Mouse (Mus musculus) cerebellum, adult 2 months (tissue): ENCODE measurements around the gene Sin3a. TPM values are rescaled to one million over a fixed set of nuclear protein-coding genes. Genes with fewer than 3 reads are reported as not detected.
A peak's percentile ranks its signal among the peaks of the same experiment; 100 is the strongest.

Experiments
- DNase-seq, 2 experiments: peaks; one replicate each; pipeline ENCODE4 v3.0.0; 2021
- H3K27ac ChIP-seq: fragments of 200-500 bp; 2 replicates; pipeline ENCODE4 v1.5.1; 2012; ENCODE audit warnings: low read length, control low read depth, inconsistent platforms; ENCODE audit not compliant: insufficient read depth
- H3K27me3 ChIP-seq: fragments of 200-500 bp; 2 replicates; pipeline ENCODE4 v1.6.1; 2012; ENCODE audit warnings: inconsistent platforms, mild to moderate bottlenecking, low read length, moderate library complexity; ENCODE audit not compliant: control insufficient read depth, insufficient read depth
- H3K4me1 ChIP-seq: fragments of 200-500 bp; 2 replicates; pipeline ENCODE4 v1.6.1; 2011; ENCODE audit warnings: low read length; ENCODE audit not compliant: control insufficient read depth, insufficient read depth
- H3K4me3 ChIP-seq: fragments of 200-500 bp; replicated peaks from 2 replicates; pipeline ENCODE3; 2011; ENCODE audit warnings: mild to moderate bottlenecking, low read depth, low read length, control low read depth; ENCODE audit not compliant: insufficient read depth
- CTCF ChIP-seq: fragments of 200-500 bp; IDR thresholded peaks from 2 replicates; pipeline ENCODE4 v1.5.1; 2011; ENCODE audit warnings: low read depth, mild to moderate bottlenecking, control low read depth, low read length, moderate library complexity, borderline replicate concordance; ENCODE audit not compliant: insufficient read depth
- POLR2A ChIP-seq: fragments of 200-500 bp; IDR thresholded peaks from 2 replicates; pipeline ENCODE4 v1.6.1; 2011; ENCODE audit warnings: low read length, control low read depth, borderline replicate concordance; ENCODE audit not compliant: insufficient read depth
- WGBS: fragments of 180-500 bp; shearing (Covaris S2); methylation state at CpG from one replicate; pipeline ENCODE4 v1.1.7; 2018; 5-methylcytosine and 5-hydroxymethylcytosine counted together
- polyA plus RNA-seq: library from polyadenylated mRNA; depleted of rRNA; stranded (reverse); fragments of >200 nt; gene quantifications from 2 replicates; pipeline ENCODE4 v1.2.3, GENCODE M21; 2012

The Sin3a gene
- polyA plus RNA-seq, 1 experiment: 23.8 TPM

GRCm38 (mm10) chr9:57147205-57148143 is 75.6 kb downstream of the Sin3a start:
- peak; percentile 53 to 60 for DNase-seq
- WGBS: 7% methylated on average over 19 of the region's 19 CpGs
- Histone ChIP-seq H3K27ac (peak overlapping the region; percentile 93), H3K4me1 (peaks cover 9% of the 10 kb centered on the region; the same call in 1 of the 2 replicates), H3K4me3 (peak overlapping the region; percentile 68), H3K27me3 (no peaks in the 10 kb centered on the region)
- TF ChIP-seq POLR2A (no peak), CTCF (no peak)

DNA sequence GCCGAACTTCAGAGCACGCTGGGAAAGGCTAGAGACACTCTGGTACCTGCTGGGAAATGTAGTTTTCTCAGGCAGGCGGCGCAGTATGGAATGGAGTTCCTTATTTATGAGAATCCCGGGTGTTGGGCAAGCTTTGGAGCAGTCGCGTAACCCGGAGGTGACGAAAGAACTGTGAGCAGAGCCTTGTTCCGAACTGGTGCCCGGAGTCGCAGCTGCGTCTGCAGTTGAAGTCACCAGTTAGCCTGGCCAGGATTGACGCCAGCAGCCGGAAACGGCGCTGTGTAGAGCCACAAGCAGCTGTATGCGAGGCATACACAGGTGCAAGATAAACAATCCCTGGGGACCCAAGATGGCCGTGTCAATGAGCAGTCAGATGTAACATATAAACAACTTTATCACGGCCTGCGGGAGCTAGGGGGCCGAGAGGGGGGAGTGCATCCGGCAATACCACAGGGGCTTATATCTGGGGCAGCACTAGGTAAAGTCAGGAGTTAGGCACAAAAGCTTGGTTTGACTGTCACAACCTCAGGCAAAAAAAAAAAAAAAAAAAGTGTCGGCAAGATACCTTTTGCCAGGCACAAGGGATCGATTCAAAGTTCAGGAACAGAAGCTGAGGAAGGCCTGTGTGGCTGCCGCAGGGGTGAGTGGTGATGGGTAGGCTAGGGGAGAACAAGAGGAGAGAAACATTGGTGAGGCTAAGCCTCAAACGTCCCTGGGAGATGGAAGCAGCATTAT is 76.5 kb downstream of the Sin3a start, which contains the start of gene Neil1:
Neil1 (minus strand) TSS at position 162 of the 735 bp plus-strand sequence.
- H3K27ac ChIP-seq: peak within 1 kb of the TSS; percentile 93
- peak; percentile 90 to 94 for DNase-seq
- no peaks in the 10 kb centered on the region for H3K27me3 ChIP-seq
- peaks cover 9% of the 10 kb centered on the region; the same call in 1 of the 2 replicates for H3K4me1 ChIP-seq
- peak; percentile 83; the same call in 1 of the 2 replicates for TF ChIP-seq POLR2A
- no peak for TF ChIP-seq CTCF
- WGBS: under 1% methylated on average over 27 of the region's 27 CpGs
- H3K4me3 ChIP-seq: peak within 1 kb of the TSS; percentile 68

GRCm38 (mm10) chr9:57149021-57149420 is 77.2 kb downstream of the Sin3a start:
- H3K4me1 ChIP-seq: peaks cover 9% of the 10 kb centered on the region; the same call in 1 of the 2 replicates
- peak overlapping the region; percentile 68 for H3K4me3 ChIP-seq
- peak overlapping the region; percentile 39; the same call in 1 of the 2 replicates for H3K27ac ChIP-seq
- DNase-seq: no peak
- WGBS: 59% methylated on average over 6 of the region's 6 CpGs
- TF ChIP-seq POLR2A (no peak), CTCF (no peak)
- no peaks in the 10 kb centered on the region for H3K27me3 ChIP-seq

DNA sequence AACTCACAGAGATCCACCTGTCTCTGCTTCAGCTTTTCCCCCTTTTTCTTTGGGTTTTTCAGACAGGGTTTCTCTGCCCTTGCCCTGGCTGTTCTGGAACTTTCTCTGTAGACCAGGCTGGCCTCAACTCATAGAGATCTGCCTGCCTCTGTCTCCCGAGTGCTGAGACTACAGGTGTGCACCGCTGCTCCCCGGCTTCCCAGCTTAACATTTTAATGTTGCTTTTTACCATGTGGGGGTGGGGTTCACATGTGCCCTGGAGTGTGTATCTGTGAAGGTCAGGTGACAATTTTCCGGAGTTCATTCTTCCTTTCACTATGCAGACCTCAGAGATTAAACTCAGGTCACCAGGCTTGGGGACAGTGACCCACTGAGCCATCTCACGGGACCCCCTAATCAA is 78.4 kb downstream of the Sin3a start:
- Histone ChIP-seq H3K27me3 (no peaks in the 10 kb centered on the region), H3K4me3 (no peak overlapping the region), H3K4me1 (peaks cover 9% of the 10 kb centered on the region; the same call in 1 of the 2 replicates), H3K27ac (no peak overlapping the region)
- 82% methylated on average over 5 of the region's 5 CpGs for WGBS
- TF ChIP-seq POLR2A: no peak
- TF ChIP-seq CTCF: no peak
- DNase-seq: no peak

DNA sequence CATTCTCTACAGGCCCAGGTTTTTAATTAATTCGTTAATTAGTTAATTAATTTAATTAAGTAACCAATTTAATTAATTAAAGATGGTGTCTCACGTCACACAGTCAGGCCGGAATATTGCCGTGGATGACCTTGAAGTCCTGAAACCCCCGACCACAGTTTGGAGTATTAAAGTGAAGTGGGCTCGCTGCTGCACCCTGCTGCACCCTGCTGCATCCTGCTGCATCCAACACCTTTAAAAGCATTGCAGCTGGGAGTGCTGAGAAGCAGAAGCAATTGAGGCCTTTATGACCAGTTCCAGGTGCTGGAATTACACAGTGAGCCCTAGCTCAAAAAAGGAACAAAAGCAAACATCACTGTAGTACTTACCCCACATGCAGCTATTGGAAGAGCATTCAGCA is 80.5 kb downstream of the Sin3a start:
- no peak for DNase-seq
- 51% methylated on average over 6 of the region's 6 CpGs for WGBS
- Histone ChIP-seq H3K27me3 (no peaks in the 10 kb centered on the region), H3K27ac (no peak overlapping the region), H3K4me3 (no peak overlapping the region), H3K4me1 (peaks cover 10% of the 10 kb centered on the region)
- TF ChIP-seq CTCF: no peak
- TF ChIP-seq POLR2A: no peak

GRCm38 (mm10) chr9:57156383-57156782 is 84.5 kb downstream of the Sin3a start:
- DNase-seq: no peak
- Histone ChIP-seq H3K4me3 (no peak overlapping the region), H3K27me3 (no peaks in the 10 kb centered on the region), H3K4me1 (peaks cover 8% of the 10 kb centered on the region), H3K27ac (no peak overlapping the region)
- TF ChIP-seq CTCF (no peak), POLR2A (no peak)
- 92% methylated on average over 7 of the region's 7 CpGs for WGBS

DNA sequence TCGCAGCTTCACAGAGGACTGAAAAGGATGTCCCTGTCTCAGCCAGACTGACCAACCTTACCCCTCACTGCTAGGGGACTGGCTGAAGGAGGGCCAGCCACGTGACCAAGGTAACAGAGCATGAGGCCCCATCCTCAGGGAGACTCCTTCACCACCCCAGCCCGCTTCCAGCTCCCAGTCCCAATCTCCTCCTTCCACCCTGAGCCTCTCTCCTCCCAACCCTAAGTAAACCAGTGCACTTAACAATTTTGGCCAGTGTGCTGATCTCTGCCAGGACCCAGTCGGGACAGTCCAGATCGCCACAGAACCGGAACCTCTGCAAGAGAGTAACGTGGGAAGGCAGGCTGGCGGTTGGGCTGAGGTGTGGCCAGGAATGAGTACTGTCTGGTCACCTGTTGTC is 85.0 kb downstream of the Sin3a start:
- TF ChIP-seq POLR2A (no peak), CTCF (no peak)
- Histone ChIP-seq H3K4me3 (peak overlapping the region; percentile 1), H3K27ac (no peak overlapping the region), H3K27me3 (no peaks in the 10 kb centered on the region), H3K4me1 (peaks cover 8% of the 10 kb centered on the region)
- WGBS: 87% methylated on average over 8 of the region's 8 CpGs
- no peak for DNase-seq

GRCm38 (mm10) chr9:57157499-57157898 is 85.7 kb downstream of the Sin3a start:
- Histone ChIP-seq H3K4me3 (peak overlapping the region; percentile 81), H3K27ac (no peak overlapping the region), H3K27me3 (no peaks in the 10 kb centered on the region), H3K4me1 (peaks cover 8% of the 10 kb centered on the region)
- TF ChIP-seq CTCF (no peak), POLR2A (no peak)
- no peak for DNase-seq
- 32% methylated on average over 13 of the region's 13 CpGs for WGBS
